Mouse (Mus musculus) liver, embryonic 11.5 days (tissue): ENCODE measurements around the gene Arel1. TPM values are rescaled to one million over a fixed set of nuclear protein-coding genes. Genes with fewer than 3 reads are reported as not detected.

Experiments used
- ATAC-seq: fragments of 200-750 bp; cut with Nextera tagmentation; replicated peaks from 2 replicates; pipeline ENCODE4 v1.8.0; 2017; ENCODE audit warnings: moderate number of reproducible peaks, mild to moderate bottlenecking, moderate TSS enrichment, moderate library complexity; ENCODE audit not compliant: low FRiP score
- DNase-seq: peaks from one replicate; pipeline ENCODE4 v3.0.0-alpha.2; 2017; ENCODE audit warnings: low spot score
- H3K27ac ChIP-seq: fragments of 300-500 bp; sonication (generic); 2 replicates; pipeline ENCODE4 v1.5.1; 2014; ENCODE audit warnings: mild to moderate bottlenecking, low read depth, low read length, control low read depth
- H3K27me3 ChIP-seq: fragments of 300-500 bp; sonication (generic); replicated peaks from 2 replicates; pipeline ENCODE4 v1.6.1; 2014; ENCODE audit warnings: low read length, mixed read lengths; ENCODE audit not compliant: control insufficient read depth, insufficient read depth
- H3K36me3 ChIP-seq: fragments of 300-500 bp; sonication (generic); 2 replicates; pipeline ENCODE4 v1.6.1; 2014; ENCODE audit warnings: mild to moderate bottlenecking, low read length, moderate library complexity, mixed read lengths; ENCODE audit not compliant: control insufficient read depth, insufficient read depth
- H3K4me1 ChIP-seq: fragments of 300-500 bp; sonication (generic); replicated peaks from 2 replicates; pipeline ENCODE4 v1.6.1; 2014; ENCODE audit warnings: low read length, mixed read lengths; ENCODE audit not compliant: control insufficient read depth, insufficient read depth
- H3K4me2 ChIP-seq: fragments of 300-500 bp; sonication (generic); 2 replicates; pipeline ENCODE4 v1.6.1; 2014; ENCODE audit warnings: mild to moderate bottlenecking, control low read depth, moderate library complexity
- H3K4me3 ChIP-seq: fragments of 300-500 bp; sonication (generic); 2 replicates; pipeline ENCODE4 v1.5.1; 2014; ENCODE audit warnings: low read depth, low read length, control low read depth
- H3K9ac ChIP-seq: fragments of 300-500 bp; sonication (generic); 2 replicates; pipeline ENCODE4 v1.6.1; 2014; ENCODE audit warnings: low read depth, low read length, control low read depth
- H3K9me3 ChIP-seq: fragments of 300-500 bp; sonication (generic); 2 replicates; pipeline ENCODE4 v1.6.1; 2016; ENCODE audit warnings: low read length, inconsistent platforms, mixed read lengths; ENCODE audit not compliant: control insufficient read depth
- WGBS: fragments of 180-500 bp; shearing (Covaris S2); extraction: QIAGEN DNeasy Blood & Tissue Kit; methylation state at CpG from one replicate; pipeline ENCODE4 v1.1.7; 2014; 5-methylcytosine and 5-hydroxymethylcytosine counted together
- polyA plus RNA-seq: library from polyadenylated mRNA; unstranded; fragments of >200 nt; fragmentation: Nextera tagmentation; extraction: Ambion mirVana; gene quantifications from 2 replicates; pipeline ENCODE4 v1.2.1, GENCODE M21; 2014

The Arel1 gene
- polyA plus RNA-seq, 1 experiment from 2014 or later, result 19.6 TPM

DNA sequence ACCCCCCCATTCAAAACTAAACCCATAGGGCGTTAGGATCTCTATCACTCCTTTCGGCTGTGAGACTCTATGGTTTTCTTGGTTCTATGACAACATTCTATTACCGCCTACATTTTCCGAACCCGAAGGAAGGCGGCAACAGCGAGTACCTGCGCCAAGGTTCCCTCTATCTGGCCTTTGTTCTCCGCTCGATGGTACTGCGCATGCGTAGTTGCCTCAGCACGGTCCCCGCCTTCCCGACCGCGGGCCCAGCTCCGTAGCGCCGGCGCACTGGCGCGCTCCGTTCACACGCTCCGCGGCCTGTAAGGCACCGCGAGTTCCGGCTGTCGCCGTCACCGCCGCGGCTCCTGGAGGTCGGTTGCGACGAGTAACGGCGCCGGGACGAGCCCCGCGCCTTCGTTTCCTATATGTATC is 25.4 kb upstream of the Arel1 start, which contains the start of gene Ylpm1:
Gene Ylpm1 (plus strand): TSS at position 239 of the 414 bp plus-strand sequence.
- DNase-seq (peak; percentile 93), ATAC-seq (peak; percentile 98)
- Histone ChIP-seq H3K27me3 (no peaks in the 10 kb centered on the region), H3K4me2 (peak within 1 kb of the TSS; percentile 97), H3K9me3 (no peaks in the 10 kb centered on the region), H3K4me1 (peaks cover 19% of the 10 kb centered on the region), H3K36me3 (no peaks in the 10 kb centered on the region; the same call in 1 of the 2 replicates), H3K4me3 (peak within 1 kb of the TSS; percentile 94), H3K27ac (peak within 1 kb of the TSS; percentile 78), H3K9ac (peak within 1 kb of the TSS; percentile 92)
- WGBS, result under 1% methylated on average over 45 of the region's 45 CpGs

DNA sequence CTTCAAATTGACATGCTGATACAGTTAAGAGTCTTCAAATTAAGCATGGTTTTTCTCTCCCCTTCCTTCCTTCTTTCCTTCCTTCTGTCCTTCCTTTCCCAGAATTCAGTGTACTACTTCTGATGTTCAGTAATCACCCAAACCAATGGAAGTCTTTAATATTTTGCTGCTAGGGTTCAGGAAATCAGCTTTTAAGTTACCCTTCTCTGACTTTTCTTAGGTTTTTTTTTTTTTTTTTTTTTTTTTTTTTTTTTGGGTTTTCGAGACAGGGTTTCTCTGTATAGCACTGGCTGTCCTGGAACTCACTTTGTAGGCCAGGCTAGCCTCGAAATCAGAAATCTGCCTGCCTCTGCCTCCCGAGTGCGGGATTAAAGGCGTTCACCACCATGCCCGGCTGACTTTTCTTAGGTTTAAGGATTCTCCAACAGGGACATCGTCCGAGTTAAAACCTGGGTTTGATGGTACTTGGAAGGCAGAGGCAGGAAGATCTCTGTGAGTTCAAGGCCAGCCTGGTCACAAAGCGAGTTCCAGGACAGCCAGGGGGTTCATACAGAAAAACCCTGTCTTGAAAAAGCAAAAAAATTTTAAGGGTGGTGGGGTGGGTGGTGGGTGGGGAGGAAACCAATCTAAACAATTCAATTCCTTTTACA is 24.5 kb upstream of the Arel1 start:
- Histone ChIP-seq H3K9me3 (no peaks in the 10 kb centered on the region), H3K27me3 (no peaks in the 10 kb centered on the region), H3K4me3 (peak overlapping the region; percentile 94; the same call in 1 of the 2 replicates), H3K4me2 (peak overlapping the region; percentile 58), H3K9ac (peak overlapping the region; percentile 28; the same call in 1 of the 2 replicates), H3K36me3 (no peaks in the 10 kb centered on the region; the same call in 1 of the 2 replicates), H3K27ac (no peak overlapping the region), H3K4me1 (peaks cover 19% of the 10 kb centered on the region)
- DNase-seq (no peak), ATAC-seq (no peak)
- 87% methylated on average over 8 of the region's 9 CpGs for WGBS

DNA sequence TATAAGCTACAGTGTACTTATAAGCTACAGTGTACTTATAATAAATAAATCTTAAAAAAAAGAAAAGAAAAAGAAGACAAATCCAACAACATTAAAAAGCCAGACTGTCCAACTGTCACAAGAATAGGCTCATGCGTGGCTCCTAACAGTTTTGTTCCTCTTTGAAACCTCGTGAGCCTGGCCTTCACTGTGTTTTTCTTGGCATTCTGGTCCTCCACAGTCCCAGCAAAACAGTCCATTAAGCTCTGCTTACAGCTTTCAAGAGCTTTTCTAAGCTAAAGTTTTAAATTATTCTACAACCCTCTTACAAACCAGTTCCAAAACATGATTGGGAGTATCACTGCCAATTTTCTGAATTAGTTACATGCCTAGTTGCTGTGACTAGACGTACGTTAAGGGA is 18.8 kb upstream of the Arel1 start:
- DNase-seq, result no peak
- no peaks in the 10 kb centered on the region for H3K4me1 ChIP-seq
- WGBS, result 67% methylated on average over 4 of the region's 4 CpGs
- no peaks in the 10 kb centered on the region; the same call in 1 of the 2 replicates for H3K27me3 ChIP-seq
- H3K9me3 ChIP-seq, result no peaks in the 10 kb centered on the region
- H3K36me3 ChIP-seq, result no peaks in the 10 kb centered on the region
- no peak for ATAC-seq
- H3K27ac ChIP-seq, result no peak overlapping the region
- no peak overlapping the region for H3K4me2 ChIP-seq
- H3K9ac ChIP-seq, result no peak overlapping the region
- H3K4me3 ChIP-seq, result no peak overlapping the region

DNA sequence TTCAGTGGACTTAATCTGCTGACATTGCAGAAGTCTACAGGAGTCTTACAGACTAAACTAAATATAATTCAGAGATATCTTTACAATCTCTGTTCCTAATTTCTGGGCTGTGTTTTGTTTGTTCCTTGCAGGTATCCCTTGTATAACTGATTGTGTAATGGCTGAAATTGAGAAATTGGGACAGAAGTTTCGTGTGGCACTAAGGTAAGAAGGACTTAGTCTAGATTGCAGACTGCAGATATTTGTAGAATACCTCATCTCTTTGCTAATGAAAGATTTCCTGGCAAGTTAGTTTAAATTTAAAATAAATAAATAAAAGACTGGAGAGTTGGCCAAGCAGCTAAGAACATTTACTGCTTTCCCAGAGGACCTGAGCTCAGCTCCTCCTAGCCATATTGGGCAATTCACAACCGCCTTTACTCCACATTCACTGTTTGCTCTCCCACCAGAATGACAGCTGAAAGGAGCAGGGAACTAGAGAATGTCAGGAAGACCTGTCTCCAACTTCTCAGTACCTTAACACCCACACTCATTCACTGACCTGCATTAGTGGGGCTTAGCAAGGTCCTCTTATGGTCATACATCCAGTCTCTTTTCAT is 8.7 kb upstream of the Arel1 start:
- ATAC-seq (no peak), DNase-seq (no peak)
- Histone ChIP-seq H3K27me3 (no peaks in the 10 kb centered on the region), H3K9me3 (no peaks in the 10 kb centered on the region), H3K4me1 (no peaks in the 10 kb centered on the region), H3K4me3 (no peak overlapping the region), H3K4me2 (no peak overlapping the region), H3K27ac (no peak overlapping the region), H3K9ac (no peak overlapping the region), H3K36me3 (peaks cover 43% of the 10 kb centered on the region)
- WGBS, result 92% methylated on average over 2 of the region's 2 CpGs

DNA sequence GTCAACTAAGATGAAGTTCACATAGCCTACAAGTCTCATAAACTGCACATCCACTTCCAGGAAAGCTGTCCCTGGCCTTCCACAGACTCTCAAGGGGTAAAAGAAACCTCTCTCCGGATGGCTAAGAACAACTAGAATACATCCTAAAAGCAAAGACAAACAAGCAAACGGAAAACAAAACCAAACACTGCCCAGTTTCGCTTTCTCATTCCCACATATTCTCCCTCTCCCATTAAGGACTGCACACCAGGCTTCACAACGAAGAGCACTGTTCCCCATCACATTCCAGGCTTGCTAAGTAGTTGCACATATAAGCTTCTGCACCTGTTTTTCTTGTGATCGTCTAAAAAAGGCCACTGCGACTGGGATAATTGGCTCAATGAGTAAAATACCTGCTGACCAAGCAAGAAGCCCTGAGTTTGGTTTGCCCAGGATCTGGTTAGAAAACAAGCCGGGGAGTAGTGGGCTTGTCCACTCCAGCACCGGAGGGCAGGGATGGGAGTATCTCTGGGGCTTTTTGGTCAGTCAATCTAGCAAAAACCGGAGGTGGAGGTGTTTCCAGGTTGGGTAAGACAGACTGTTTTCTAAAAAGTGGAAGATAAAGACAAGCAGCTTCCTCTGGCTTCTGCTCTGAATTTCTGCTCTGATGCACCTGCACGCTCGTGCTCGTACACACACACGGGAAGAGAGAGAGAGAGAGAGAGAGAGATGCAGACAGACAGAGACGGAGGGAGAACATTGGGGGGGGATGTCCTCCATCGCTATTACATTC is 858 bp downstream of the Arel1 start:
- no peaks in the 10 kb centered on the region for H3K9me3 ChIP-seq
- peak overlapping the region; percentile 73 for H3K27ac ChIP-seq
- H3K9ac ChIP-seq, result peak overlapping the region; percentile 91
- peaks cover 9% of the 10 kb centered on the region for H3K4me1 ChIP-seq
- 17% methylated on average over 15 of the region's 15 CpGs for WGBS
- ATAC-seq (peak; percentile 11; the same call in 1 of the 2 replicates), DNase-seq (no peak)
- H3K4me2 ChIP-seq, result peak overlapping the region; percentile 75
- H3K36me3 ChIP-seq, result peaks cover 11% of the 10 kb centered on the region
- no peaks in the 10 kb centered on the region for H3K27me3 ChIP-seq
- H3K4me3 ChIP-seq, result peak overlapping the region; percentile 76

DNA sequence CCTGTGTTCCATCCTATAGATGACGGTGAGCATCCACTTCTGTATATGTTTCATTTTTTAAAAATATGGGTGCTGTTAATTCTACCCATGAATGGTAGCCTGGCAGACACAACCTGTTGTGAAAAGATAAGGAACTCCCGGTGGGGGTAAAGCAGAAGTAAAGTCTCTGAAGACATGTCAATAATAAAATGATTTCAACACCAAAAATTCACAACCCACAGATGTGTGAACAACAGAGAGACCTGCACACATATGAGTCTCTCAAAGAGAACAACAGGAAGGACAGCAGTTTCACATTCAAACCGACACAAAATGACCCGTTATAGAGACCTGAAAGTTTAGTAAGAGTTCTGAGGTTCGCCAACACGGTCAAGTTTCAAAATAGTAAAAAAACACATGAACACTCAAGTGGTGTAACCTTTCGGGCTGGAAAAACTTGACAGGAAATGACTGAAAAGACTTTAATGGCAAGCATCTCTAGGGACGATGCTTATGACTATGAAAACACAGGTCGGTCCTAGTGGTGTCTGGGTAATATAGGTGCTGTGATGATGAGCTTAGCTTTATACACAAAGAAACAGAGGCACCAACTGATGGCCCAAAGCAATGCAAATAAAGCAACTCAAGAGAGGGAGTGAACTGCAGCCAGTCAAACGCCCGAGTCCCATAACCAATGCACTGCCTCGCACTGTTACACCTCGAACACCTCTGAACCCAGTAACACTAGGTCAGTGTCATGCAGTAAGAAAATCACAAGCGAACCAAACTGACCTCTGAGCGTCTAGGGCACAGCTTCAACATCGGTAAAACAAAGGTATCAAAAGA is 1.7 kb downstream of the Arel1 start:
- peak overlapping the region; percentile 76 for H3K4me3 ChIP-seq
- peaks cover 6% of the 10 kb centered on the region for H3K36me3 ChIP-seq
- H3K9ac ChIP-seq, result peak overlapping the region; percentile 91
- no peaks in the 10 kb centered on the region for H3K27me3 ChIP-seq
- peak overlapping the region; percentile 75 for H3K4me2 ChIP-seq
- DNase-seq, result no peak
- H3K4me1 ChIP-seq, result peaks cover 9% of the 10 kb centered on the region
- peak overlapping the region; percentile 73 for H3K27ac ChIP-seq
- H3K9me3 ChIP-seq, result no peaks in the 10 kb centered on the region
- WGBS, result 56% methylated on average over 16 of the region's 16 CpGs
- ATAC-seq, result peak; percentile 70

DNA sequence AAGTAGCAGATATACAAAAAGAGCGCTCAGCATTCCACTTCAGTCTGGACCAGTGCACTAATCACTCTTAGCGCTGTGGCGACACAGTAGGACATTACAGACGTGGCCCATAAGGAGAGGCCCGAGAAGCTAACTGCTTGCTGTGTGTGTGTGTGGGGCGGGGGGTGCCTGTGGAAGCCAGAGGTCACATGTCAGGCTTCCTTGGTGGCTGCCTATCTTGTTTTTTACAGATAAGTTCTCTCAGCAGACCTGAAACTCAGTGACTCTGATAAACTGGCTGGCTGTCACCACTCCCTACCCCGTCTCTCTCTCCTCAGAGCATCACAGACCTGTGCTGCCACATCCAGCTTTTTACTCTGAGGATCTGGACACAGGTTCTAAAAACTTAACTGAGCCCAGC is 8.1 kb downstream of the Arel1 start:
- Histone ChIP-seq H3K4me1 (peaks cover 20% of the 10 kb centered on the region), H3K4me3 (peak overlapping the region; percentile 12; the same call in 1 of the 2 replicates), H3K4me2 (peak overlapping the region; percentile 57), H3K27me3 (no peaks in the 10 kb centered on the region), H3K36me3 (peaks cover 5% of the 10 kb centered on the region), H3K27ac (peak overlapping the region; percentile 84), H3K9me3 (no peaks in the 10 kb centered on the region), H3K9ac (peak overlapping the region; percentile 58; the same call in 1 of the 2 replicates)
- no peak for DNase-seq
- WGBS, result 42% methylated on average over 7 of the region's 7 CpGs
- ATAC-seq, result peak; percentile 99

DNA sequence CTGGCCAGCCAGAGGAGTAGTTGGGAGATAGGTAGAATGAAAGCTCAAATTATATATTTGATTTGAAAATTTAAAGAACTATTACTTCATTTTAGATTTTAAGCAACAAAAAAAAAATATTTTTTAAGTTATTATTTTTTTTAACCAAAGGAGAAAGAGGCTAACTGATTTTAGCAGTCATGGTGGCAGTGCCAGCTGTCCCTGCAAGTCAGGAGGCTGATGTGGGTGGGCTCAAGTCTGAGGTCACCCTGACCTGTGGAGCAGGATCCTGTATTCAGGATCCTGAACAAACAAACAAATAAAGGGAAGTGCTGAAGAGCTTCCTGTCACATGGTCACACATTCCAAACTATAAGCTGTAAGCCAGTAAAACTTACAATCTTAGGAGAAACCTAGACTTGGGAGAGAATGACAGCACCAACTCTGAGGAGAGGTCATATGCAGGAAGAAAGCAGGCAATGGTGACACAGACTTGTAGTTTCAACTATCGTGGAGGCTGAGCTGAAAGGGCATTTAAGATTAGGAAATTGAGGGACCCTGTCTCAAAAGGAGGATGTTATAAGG is 11.8 kb downstream of the Arel1 start:
- peaks cover 18% of the 10 kb centered on the region for H3K4me1 ChIP-seq
- H3K27ac ChIP-seq, result no peak overlapping the region
- ATAC-seq (no peak), DNase-seq (no peak)
- H3K36me3 ChIP-seq, result peaks cover 5% of the 10 kb centered on the region
- no peak overlapping the region for H3K4me3 ChIP-seq
- H3K9ac ChIP-seq, result no peak overlapping the region
- no peaks in the 10 kb centered on the region for H3K9me3 ChIP-seq
- H3K4me2 ChIP-seq, result no peak overlapping the region
- no peaks in the 10 kb centered on the region for H3K27me3 ChIP-seq
- WGBS, result 68% methylated on average over 1 of the region's 1 CpGs
